Mouse (Mus musculus): ENCODE measurements around the gene Ube2h.

- TF ChIP-seq CTCF (IDR thresholded peaks at IDR 0.05; ENCODE audit: control insufficient read depth, insufficient read depth, insufficient replicate concordance, low read depth, low read length), result no peak
- peak; percentile 97 for TF ChIP-seq POLR2A (IDR thresholded peaks at IDR 0.05; ENCODE audit: control insufficient read depth, low read depth, low read length)
These were observed at the start of gene Ube2h for GRCm38 (mm10) chr6:30304399-30304917.
